Mouse (Mus musculus) layer of hippocampus, adult 2 months (tissue): ENCODE measurements around the gene Tbc1d16. TPM values are rescaled to one million over a fixed set of nuclear protein-coding genes. Genes with fewer than 3 reads are reported as not detected.

Experiments
- DNase-seq, 2 experiments: peaks; one replicate each; pipeline ENCODE4 v3.0.0; 2022; ENCODE audit warnings: low spot score in 2 of 2
- H3K27ac ChIP-seq: fragments of 200-600 bp; 2 replicates; pipeline ENCODE4 v1.8.1; 2022
- H3K4me3 ChIP-seq: fragments of 200-600 bp; 2 replicates; pipeline ENCODE4 v1.8.1; 2022; ENCODE audit warnings: mild to moderate bottlenecking
- CTCF ChIP-seq: fragments of 200-600 bp; conservative IDR thresholded peaks from 2 replicates; pipeline ENCODE4 v1.8.1; 2022; ENCODE audit warnings: antibody characterized with exemption, mild to moderate bottlenecking, moderate library complexity
- total RNA-seq, 2 experiments: library from RNA; stranded (reverse); gene quantifications; 2 replicates each; pipeline ENCODE4 v1.2.3; 2021

Gene Tbc1d16
- total RNA-seq, 2 experiments from 2014 or later, result 44.0 to 44.1 TPM

DNA sequence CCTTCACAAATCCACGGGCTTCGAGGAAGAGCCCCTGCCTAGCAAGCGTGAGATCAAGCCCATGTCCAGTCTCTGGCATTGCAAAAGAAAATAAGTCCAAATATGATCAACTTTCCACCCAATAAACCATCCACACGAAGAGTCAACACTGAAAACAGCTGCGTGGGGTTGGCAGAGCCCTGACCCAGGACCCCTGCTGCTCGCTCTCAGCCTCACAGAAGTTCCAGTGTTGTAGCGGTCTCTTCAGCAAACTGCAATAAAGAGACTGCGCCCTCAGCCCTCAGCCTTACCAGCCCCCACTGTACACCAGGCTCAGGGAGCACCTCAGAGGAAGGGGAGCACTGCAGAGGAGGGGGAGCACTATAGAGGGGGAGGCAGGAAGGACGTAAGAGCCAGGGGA, 2.7 kb downstream of the Tbc1d16 start:
- no peak for TF ChIP-seq CTCF
- no peak for DNase-seq
- H3K27ac ChIP-seq, result no peak overlapping the region
- no peak overlapping the region for H3K4me3 ChIP-seq

- no peak overlapping the region for H3K27ac ChIP-seq
- no peak for DNase-seq
- H3K4me3 ChIP-seq, result no peak overlapping the region
- no peak for TF ChIP-seq CTCF
Measured at GRCm38 (mm10) chr11:119224926-119225325, 3.4 kb downstream of the Tbc1d16 start.

- H3K27ac ChIP-seq, result peak overlapping the region; percentile 36; the same call in 1 of the 2 replicates
Measured at GRCm38 (mm10) chr11:119223124-119223890, 5.0 kb downstream of the Tbc1d16 start.

DNA sequence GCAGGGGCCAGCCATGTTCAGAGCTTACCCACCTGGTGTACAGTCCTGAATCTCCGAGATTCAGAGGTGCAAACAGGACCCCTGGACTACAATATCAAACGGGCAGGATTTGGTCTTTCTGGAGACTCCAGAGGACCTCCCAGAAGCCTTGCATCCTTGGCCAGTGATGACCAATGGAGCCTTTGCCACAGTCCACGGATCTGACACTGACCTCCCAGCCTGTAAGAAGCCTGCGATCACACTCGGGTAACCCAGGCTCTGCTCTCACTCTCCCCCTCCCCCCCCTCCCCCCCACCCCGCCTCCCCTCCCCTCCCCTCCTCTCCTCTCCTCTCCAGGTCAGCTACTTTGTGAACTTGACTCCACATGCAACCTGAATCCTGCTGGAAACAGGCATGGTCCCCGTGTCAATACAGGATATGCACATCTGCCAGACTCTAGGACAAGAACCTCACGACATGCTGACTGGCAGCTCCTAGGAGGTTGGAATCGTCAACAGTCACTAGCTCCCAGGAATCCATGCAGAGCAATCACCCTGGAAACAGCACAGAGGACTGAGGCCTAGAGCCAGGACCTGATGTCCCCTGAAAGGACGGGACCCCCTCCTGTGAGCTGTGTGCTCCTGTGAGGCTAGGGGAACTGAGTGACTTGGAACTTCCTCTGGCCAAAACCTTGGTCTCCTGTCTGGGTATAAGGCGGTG, 6.3 kb downstream of the Tbc1d16 start:
- no peak for TF ChIP-seq CTCF
- Histone ChIP-seq H3K4me3 (no peak overlapping the region), H3K27ac (no peak overlapping the region)
- no peak for DNase-seq

More at GRCm38 (mm10) chr11:119223124-119223890, 5.0 kb downstream of the Tbc1d16 start:
- no peak overlapping the region for H3K4me3 ChIP-seq
- no peak for TF ChIP-seq CTCF
- DNase-seq, result no peak

GRCm38 (mm10) chr11:119219816-119220465, 8.4 kb downstream of the Tbc1d16 start:
- peak in 1 of 2 experiments; percentile 72 for DNase-seq
- H3K27ac ChIP-seq, result peak overlapping the region; percentile 61
- TF ChIP-seq CTCF, result peak; percentile 36
- H3K4me3 ChIP-seq, result peak overlapping the region; percentile 25; the same call in 1 of the 2 replicates

GRCm38 (mm10) chr11:119217861-119218260, 10.4 kb downstream of the Tbc1d16 start:
- TF ChIP-seq CTCF, result no peak
- Histone ChIP-seq H3K27ac (no peak overlapping the region), H3K4me3 (no peak overlapping the region)
- DNase-seq, result no peak

GRCm38 (mm10) chr11:119215905-119216507, 12.3 kb downstream of the Tbc1d16 start:
- Histone ChIP-seq H3K4me3 (no peak overlapping the region; the same call in 1 of the 2 replicates), H3K27ac (peak overlapping the region; percentile 76)
- DNase-seq, result no peak
- TF ChIP-seq CTCF, result no peak

DNA sequence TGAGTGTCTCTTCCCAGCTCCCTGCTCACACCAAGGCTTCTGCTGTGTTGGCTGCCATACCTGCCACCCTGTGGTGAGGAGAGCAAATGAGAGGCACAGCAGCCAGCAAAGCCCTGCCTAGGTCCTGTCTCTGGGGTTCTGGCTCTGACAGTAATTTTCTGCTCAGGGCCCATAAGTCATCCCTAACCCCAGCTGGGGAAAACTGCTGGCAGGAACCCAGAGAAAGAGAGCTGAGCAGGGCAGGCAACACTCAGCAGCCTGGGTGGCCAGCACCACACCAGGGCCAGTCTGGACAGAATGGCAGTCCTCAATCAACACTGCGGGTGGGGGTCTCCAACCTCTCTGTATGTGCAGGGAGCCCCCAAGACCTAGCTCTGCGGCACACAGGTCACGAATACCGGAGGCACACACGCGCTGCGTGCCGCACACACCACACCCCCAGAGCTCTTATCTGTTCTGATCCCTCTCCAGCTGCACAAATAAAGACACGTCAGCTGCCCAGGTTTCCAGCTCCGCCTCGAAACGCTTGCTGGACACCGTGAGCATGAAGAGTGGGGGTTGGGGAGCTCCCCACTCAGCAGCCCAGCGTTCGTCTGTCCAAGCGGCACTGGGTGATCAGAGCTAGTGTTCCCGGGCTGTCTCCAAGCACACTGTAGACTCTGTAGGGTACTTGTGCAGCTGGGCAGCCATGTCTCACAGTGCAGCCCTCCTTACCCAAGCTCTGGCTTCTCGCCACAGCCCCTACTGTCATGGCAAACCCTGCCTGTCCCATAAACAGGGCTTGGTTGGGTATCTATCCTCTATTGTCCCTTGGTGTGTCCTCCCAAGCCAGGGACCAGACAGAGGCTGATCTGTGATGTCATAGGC, 13.0 kb downstream of the Tbc1d16 start:
- peak in 1 of 2 experiments; percentile 30 for DNase-seq
- no peak overlapping the region; the same call in 1 of the 2 replicates for H3K4me3 ChIP-seq
- peak overlapping the region; percentile 76 for H3K27ac ChIP-seq
- peak; percentile 46 for TF ChIP-seq CTCF

DNA sequence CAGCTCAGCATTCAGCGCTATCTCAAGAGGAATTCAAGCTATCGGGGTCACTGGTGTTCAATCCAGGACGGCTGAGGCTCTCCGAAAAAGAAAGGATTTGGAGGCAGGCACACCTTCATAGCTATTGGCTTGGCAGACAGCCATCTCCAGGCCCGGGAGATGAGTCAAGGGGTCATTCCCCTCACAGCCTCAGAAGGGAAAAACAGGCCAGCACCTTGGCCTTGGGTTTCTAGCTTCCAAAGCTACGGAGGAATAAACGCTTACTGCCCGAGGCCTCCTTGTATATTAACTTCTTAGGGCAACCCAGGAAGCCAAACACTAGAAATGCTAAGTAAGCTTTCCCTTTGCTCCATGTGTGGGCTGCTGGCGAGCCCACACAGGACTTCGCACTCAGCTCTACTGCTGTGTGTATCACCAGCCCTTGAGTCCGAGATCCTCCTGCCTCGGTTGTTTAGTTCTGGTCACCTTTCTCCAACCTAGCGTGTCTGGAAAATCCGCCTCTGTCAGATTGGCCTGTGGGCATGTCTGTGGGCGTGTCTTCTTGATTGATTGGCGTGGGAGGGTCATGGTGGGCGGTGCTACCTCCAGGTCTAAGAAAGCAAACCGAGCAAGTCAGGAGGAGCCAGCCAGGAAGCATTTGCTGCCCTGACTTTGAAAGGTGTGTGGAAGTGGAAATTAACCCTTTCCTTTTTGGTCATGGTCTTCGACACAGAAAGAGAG, 15.0 kb downstream of the Tbc1d16 start:
- H3K4me3 ChIP-seq, result no peak overlapping the region

GRCm38 (mm10) chr11:119211604-119212309, 16.5 kb downstream of the Tbc1d16 start:
- peak in 1 of 2 experiments; percentile 42 for DNase-seq
- no peak overlapping the region for H3K4me3 ChIP-seq
- no peak for TF ChIP-seq CTCF
- H3K27ac ChIP-seq, result peak overlapping the region; percentile 48; the same call in 1 of the 2 replicates

More for the DNA sequence above, 15.0 kb downstream of the Tbc1d16 start:
- DNase-seq, result no peak
- TF ChIP-seq CTCF, result no peak
- H3K27ac ChIP-seq, result no peak overlapping the region
